Mouse (Mus musculus) gastrocnemius, postnatal 14 days (tissue): ENCODE results near the gene Cers1. TPM values are rescaled to one million over a fixed set of nuclear protein-coding genes. Genes with fewer than 3 reads are reported as not detected.

Source experiments
- DNase-seq: peaks from one replicate; pipeline ENCODE4 v3.0.0; 2021; ENCODE audit warnings: mixed read lengths
- intact Hi-C: fragments of 180-260 bp; cut with DNase I; formaldehyde crosslinking; loops from one replicate; pipeline ENCODE4 v1.15.1; 2025; ENCODE audit warnings: low total_unique reads
- total RNA-seq, 2 experiments: library from RNA; stranded (reverse); gene quantifications; 2 replicates each; pipeline ENCODE4 v1.2.3; 2021

The Cers1 gene
- total RNA-seq, 2 experiments from 2014 or later: 14.5 to 24.5 TPM

- no peak for DNase-seq
- intact Hi-C loops: no loop called here
Observed at GRCm38 (mm10) chr8:70375212-70375859, 59.8 kb downstream of the Cers1 start.

GRCm38 (mm10) chr8:70376275-70376741, 60.7 kb downstream of the Cers1 start:
- DNase-seq: no peak
- intact Hi-C loops: no loop called here

- no peak for DNase-seq
- intact Hi-C loops: no loop called here
Observed at GRCm38 (mm10) chr8:70377049-70377448, 61.5 kb downstream of the Cers1 start.

GRCm38 (mm10) chr8:70380069-70380468, 64.5 kb downstream of the Cers1 start:
- DNase-seq: no peak
- intact Hi-C loops: no loop called here

Other genes with a start within 250 kb of the Cers1 start
- gene Tm6sf2, start 242.9 kb upstream of the Cers1 start, total RNA-seq: under 1 TPM in 1 of 2 experiments, not detected in 1; 0.51 TPM
- gene Hapln4, start 232.3 kb upstream of the Cers1 start, total RNA-seq: under 1 TPM in 1 of 2 experiments, not detected in 1; 0.06 TPM
- gene Ncan, start 194.9 kb upstream of the Cers1 start, total RNA-seq: under 1 TPM; 0.02 to 0.04 TPM
- 1 to 10 TPM; 2.2 to 4.4 TPM for gene Nr2c2ap, start 184.4 kb upstream of the Cers1 start, total RNA-seq
- gene Rfxank, start 176.6 kb upstream of the Cers1 start, total RNA-seq: 1 to 10 TPM; 8.1 to 8.8 TPM
- 10 to 100 TPM; 14.4 to 18.4 TPM for gene Borcs8, start 176.3 kb upstream of the Cers1 start, total RNA-seq
- under 1 TPM; 0.25 to 0.29 TPM for gene Mef2b, start 176.1 kb upstream of the Cers1 start, total RNA-seq
- gene Tmem161a, start 143.4 kb upstream of the Cers1 start, total RNA-seq: 10 to 100 TPM; 76.0 to 78.1 TPM
- 10 to 100 TPM; 25.5 to 29.2 TPM for gene Slc25a42, start 103.5 kb upstream of the Cers1 start, total RNA-seq
- 10 to 100 TPM; 42.3 to 44.1 TPM for gene Sugp2, start 81.5 kb upstream of the Cers1 start, total RNA-seq
- gene Armc6, start 81.3 kb upstream of the Cers1 start, total RNA-seq: 1 to 10 TPM; 6.5 to 9.9 TPM
- gene Homer3, start 32.9 kb upstream of the Cers1 start, total RNA-seq: 1 to 10 TPM; 8.5 to 8.7 TPM
- gene Ddx49, start 13.3 kb upstream of the Cers1 start, total RNA-seq: 10 to 100 TPM; 25.3 to 27.5 TPM
- 100 to 1,000 TPM; 123 to 134 TPM for gene Cope, start 13.3 kb upstream of the Cers1 start, total RNA-seq
- gene Gdf1, start 14.0 kb downstream of the Cers1 start, total RNA-seq: 1 to 10 TPM; 1.3 to 2.8 TPM
- 10 to 100 TPM; 31.6 to 35.0 TPM for gene Upf1, start 37.5 kb downstream of the Cers1 start, total RNA-seq
- 10 to 100 TPM; 18.6 to 19.6 TPM for gene Comp, start 57.8 kb downstream of the Cers1 start, total RNA-seq
- 1 to 10 TPM; 6.4 to 7.4 TPM for gene Crtc1, start 123.8 kb downstream of the Cers1 start, total RNA-seq
- gene Klhl26, start 161.2 kb downstream of the Cers1 start, total RNA-seq: 1 to 10 TPM; 5.4 TPM
- gene Tmem59l, start 171.6 kb downstream of the Cers1 start, total RNA-seq: not detected
- 1 to 10 TPM; 1.5 to 1.9 TPM for gene Crlf1, start 177.4 kb downstream of the Cers1 start, total RNA-seq
- 100 to 1,000 TPM; 118 to 122 TPM for gene Rex1bd, start 191.0 kb downstream of the Cers1 start, total RNA-seq
- gene Uba52, start 195.0 kb downstream of the Cers1 start, total RNA-seq: 1,000 to 10,000 TPM; 1,030 to 1,066 TPM
- 100 to 1,000 TPM; 116 to 117 TPM for gene Fkbp8, start 211.9 kb downstream of the Cers1 start, total RNA-seq
- 10 to 100 TPM; 64.9 to 73.0 TPM for gene Kxd1, start 212.2 kb downstream of the Cers1 start, total RNA-seq
- 10 to 100 TPM in 1 of 2 experiments, 1 to 10 TPM in 1; 9.0 to 10.3 TPM for gene Ell, start 223.7 kb downstream of the Cers1 start, total RNA-seq